Mouse (Mus musculus): ENCODE data around the gene Amt. TPM values are rescaled to one million over a fixed set of nuclear protein-coding genes. Genes with fewer than 3 reads are reported as not detected.
"Not testable (repeated sequence)": the region's sequence is repeated elsewhere in the genome, so short reads cannot be mapped to it uniquely, and the experiment has no call there.

The Amt gene
- total RNA-seq (2021) = 10 to 100 TPM; 30.2 to 33.0 TPM
- long read RNA-seq, partial matches to known transcripts = 0 of 2 reads
- long read RNA-seq, other reads (novel, unspliced or antisense) = 0 of 2 reads

DNA sequence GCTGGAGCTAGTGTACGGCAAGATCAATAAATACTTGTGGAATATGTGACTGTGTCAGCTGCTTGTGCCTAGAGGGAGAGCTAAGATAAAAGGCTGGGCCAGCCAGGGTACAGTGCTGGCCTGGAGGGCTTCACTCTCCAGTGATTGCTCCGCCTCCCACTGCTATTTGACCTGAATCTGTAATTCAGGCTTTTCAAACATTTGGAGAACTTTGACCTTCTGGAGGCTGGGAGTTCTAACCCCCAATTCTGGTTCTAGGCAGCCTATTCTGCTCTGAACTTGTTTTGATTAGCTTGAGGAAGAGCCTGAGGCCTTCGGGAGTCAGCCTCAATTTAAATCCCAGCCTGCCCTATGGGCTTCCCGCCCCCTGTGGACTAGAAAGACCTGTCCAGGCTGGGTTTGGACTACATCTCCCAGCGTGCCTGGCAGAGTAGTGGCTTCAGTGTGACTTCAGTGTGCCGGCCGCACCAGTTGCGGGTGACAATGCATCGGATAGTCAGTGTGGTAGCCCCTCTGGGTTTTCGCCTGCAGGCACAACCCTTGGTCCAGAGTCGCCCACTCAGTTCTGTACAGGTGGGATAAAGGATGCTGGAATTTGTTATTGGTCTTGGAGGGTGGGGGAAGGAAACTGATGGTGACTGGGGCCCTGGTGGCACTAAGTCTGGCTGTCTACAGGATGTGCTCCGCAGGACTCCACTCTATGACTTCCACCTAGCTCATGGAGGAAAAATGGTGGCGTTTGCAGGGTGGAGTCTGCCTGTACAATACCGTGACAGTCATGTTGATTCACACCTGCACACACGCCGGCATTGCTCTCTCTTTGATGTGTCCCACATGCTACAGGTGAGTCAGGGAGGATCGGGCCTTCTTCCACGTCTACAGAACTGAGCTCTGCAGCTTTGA, at the start of gene Amt:
Gene Amt (plus strand): TSS at position 401 of the 903 bp plus-strand sequence.
- DNase-seq (ENCODE audit: low spot score in 2 of 2) = no peak

DNA sequence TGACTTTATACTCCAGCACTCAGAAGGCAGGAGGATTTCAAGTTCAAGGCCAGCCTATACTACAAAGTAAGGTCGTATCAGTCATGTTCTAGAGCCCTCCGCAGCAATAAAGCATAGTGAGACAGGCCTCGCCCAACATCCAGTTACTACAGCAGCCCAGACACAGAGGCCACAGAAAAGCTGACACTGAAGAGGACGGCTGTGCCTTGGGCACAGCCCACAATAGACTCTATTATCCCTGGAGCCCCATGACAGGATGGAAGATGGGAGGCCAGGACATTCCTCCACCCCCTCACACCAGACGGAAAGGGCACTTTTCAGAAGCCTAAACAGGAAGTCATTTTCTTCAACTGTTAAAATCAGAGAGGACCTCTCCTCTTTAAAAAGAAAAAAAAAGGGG, 47.7 kb upstream of the Amt start:
- DNase-seq (ENCODE audit: low spot score in 2 of 2) = no peak

DNA sequence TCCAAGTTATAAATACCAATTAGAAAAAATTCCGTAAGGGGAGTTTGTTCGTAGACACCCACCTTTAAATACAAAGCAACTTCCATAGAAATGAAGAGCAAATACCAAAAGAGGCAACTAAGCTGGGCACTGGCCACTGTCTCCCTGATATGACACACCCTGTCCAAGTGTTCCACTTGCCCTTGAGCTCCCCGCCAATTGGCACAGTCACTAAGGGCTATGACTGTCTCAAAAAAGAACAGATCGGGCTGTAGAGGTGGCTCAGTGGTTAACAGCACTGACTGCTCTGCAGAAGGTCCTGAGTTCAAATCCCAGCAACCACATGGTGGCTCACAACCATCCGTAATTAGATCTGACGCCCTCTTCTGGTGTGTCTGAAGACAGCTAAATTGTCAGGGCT, 44.8 kb upstream of the Amt start:
- DNase-seq (ENCODE audit: low spot score in 2 of 2) = no peak

DNA sequence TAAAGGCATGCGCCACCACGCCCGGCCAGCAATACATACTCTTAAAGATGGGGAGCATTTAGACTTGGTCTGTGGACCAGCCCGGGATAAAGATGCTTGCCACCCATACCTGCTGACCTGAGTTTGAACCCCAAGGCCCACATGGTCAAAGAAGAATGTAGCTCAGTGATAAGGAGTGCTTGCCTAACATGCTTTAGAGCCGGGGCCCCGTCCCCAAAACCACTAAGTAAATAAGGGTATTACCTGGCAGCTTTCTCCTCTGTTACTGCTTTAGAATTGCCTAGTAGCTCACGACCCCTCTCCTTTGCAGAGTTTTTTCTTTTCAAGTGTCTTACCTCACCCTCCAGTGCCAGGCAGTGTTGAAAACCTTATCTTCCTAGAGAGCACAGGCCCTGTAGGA, 43.9 kb upstream of the Amt start:
- DNase-seq (ENCODE audit: low spot score in 2 of 2) = no peak

DNA sequence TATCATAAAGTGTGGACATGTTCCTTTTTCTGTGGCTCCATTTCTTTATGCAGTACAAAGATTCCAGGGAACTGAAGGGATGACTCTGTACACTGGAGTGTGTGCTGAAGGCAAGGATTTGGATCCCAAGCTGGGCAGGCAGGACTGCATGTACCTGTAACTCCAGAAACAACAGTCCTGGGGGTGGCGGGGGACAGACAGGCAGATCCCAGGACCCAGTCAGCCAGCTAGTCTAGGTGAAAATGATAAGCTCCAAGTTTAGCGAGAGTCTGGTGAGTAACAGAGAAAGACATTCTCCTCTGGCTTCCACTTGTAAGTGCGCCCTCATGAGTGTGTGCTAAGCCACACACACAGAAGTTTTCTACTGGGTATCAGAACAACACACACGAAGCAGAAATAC, 36.1 kb upstream of the Amt start:
- DNase-seq (ENCODE audit: low spot score in 2 of 2) = no peak

DNA sequence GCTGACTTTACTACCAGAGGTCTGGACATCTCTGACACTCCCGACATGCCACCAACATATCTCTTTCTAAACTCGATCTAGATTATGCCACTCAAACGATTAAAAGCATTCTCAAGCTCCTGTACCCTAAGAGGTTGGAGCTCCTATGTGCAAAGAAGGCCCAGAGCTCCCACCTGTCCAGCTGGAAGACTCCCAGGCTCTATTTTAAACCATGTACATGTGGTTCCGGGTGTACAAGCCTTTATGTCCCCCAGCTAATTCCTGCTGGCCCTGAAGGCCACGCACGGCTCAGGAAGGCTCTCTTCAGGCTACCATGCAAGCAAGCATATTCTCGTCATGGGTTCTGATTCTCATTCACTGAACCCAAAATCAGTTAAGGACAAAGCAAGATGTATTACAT, 34.8 kb upstream of the Amt start:
- DNase-seq (ENCODE audit: low spot score in 2 of 2) = no peak

DNA sequence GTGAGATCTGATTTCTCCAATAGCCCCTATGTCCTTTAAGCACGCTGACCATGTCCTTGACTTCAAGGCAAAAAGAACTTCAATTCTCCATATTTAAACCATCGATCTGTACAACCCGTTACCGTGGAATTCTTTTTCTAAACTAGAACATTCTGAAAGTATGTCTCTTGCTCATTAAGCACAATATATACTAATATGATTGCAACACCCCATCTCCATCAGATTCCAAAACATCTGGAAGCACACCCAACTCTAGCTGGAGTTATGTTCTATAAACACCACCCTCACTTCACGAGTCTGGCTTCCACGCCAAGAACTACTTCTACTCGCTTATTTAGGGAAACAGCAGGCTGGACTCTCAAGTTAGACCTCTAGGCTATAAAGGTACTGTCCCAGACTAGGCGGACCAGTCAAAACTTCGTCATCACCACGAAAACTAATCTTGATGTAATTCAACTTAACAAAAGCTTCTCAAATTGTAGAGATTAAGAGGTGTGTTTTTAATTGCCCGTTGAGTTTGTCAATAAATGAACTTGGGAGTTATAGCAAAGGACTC, 34.1 kb upstream of the Amt start:
- no peak for DNase-seq (ENCODE audit: low spot score in 2 of 2)

DNA sequence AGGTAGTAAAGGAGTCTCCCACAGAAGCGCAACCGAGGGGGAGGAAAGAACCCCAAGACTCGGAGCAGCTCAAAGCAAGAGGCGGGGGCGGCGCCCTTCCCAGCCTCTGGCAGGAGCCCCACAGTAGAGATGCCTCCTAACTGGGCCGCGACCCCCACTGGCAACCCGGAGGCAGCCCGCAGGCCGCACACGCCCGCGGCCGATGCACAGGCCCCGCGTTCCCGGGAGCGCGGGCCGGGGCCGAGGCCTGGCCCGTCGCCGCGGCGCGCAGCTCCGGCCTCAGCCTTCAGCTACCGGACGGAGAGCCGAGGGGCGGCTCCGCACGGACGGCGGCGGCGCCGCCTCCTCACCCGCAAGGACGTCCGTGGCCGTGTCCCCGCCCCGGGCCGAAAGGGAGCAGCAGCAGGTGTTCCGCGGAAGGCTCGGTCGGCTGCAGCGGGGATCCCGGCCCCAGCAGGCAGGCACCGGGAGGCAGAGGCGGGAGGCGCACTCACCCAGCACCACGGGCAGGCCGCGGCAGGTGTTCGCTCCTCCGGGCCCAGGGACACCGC, 33.4 kb upstream of the Amt start:
- DNase-seq (ENCODE audit: low spot score in 2 of 2) = peak in 1 of 2 experiments; percentile 48

DNA sequence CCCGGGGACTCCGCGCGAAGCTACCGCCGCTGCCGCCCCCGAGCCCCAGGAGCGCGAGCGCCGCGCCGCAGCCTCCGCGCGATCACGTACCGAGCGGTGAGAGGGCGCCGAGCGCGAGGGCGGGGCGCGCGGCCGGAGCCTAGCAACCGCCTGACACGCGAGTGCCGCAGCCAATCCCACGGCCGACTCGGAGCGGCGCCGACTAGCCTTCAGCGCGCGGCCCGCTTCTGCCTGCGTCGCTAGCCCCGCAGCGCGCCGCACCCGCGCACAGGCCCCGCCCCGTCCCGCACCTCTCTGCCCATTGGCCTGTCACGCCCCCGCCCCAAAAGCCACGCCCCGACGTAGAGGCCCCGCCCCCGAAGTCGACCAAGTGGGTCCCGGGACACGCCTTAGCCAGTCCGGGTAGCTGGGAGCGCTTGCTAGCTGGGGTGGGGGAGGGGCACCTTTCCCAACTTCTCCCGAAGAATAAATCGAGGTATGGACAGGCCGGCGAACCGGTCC, 32.9 kb upstream of the Amt start, which contains the start of gene Dag1:
Gene Dag1 (minus strand): TSS at position 269 of the 501 bp plus-strand sequence.
- DNase-seq (ENCODE audit: low spot score in 2 of 2) = peak; percentile 98

DNA sequence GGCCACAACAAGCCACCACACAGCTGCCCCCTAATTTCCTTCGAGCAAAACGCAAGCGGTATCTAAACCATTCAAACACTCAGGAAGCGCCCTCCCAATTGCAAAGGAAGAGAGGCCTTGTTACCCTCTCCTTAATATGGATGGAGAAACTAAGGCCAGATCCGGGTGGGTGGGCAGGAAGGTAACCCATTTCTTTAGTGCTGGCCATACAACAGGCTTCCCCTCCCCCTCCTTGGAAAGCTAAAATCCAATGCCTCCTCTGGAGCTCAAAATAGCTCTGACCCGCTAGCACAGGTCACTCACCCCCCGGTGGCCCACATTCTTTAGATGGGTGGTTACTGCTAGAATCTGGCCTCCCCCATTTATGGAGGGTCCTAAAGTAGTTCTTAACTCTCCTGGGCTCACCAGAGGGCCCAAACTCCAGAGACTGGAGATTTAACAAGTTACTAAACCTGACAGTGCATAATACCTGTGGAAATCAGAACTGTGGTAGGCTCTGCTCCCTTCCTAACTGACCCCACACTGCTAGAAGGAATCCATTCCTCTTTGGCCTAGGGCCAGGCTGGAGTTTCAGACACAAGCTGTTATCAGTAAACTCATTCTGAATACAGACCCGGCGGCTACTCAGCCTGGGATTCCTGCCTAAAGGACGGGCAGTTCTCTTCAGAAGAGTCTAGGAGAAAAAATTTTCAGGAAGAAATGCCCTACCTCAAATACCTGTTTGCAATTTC, 32.3 kb upstream of the Amt start:
- DNase-seq (ENCODE audit: low spot score in 2 of 2) = no peak

DNA sequence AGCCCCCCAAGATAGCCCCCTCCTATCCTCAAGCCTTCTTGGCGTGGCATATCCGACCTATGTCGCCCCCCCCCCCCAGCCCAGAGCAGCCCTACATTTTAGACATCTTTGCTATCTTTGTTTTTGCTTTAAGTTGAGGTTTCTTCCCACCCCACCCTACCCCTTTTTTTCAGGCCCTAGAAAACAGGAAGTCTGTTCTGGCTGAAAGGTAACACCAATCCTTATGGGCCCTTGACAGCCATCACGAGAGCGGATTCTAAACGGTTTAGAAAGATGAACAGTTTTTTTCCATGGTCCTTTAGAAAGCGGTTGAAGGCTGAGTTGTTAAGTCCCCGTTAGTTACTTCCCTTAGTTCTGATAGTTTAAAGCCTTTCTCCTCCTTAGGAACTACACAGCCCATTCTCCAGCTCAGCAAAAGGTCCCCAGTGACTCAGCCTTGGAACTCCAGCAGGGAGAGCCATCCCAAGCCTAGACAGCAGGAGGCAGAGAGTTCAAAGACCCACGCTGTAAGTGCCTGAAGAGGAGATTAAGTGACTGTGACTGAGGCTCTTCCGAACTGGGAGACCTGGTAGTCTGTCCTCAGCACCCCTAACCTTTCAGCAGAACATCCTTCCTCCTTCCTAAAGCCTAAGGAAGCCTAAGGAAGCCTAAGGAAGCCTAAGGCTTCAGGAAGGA, 30.3 kb upstream of the Amt start:
- no peak for DNase-seq (ENCODE audit: low spot score in 2 of 2)

DNA sequence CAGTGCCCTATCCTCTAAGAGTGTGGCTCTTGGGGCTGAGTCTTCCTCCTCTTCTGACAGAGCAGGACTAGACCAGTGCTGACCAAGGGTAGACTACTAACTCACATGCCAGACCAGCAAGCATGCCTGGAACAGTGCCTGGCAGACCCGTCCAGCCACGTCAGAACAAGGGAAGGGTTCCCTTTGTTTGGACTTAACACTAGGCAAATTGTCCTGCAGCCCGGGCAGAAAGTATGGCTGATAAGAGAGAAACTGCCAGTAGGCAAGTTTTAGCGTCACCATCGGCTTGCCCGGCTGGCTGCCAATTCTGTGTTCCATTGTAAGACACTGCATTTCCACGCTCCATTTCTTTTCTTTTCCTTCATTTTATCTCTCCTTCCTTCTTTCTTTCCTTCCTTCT, 29.0 kb upstream of the Amt start:
- no peak for DNase-seq (ENCODE audit: low spot score in 2 of 2)

DNA sequence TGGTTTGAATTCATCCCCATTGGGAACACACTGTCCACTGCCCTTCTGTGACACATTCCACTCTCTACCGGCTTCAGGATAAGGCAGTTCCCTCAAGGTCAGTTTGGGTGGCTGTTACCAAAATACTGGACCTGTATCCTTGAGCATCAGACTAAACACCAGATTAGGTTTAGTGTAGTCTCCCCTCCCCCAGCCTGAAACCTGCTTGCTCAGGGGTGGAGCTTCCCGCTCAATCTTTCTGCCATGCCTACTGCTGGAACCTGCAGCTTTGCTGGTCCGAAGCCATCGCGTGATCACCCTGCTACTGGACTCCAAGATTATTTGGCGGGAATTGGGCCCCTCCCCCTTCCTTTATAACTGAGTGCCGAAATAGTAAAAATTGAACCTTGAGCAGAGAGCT, 28.0 kb upstream of the Amt start:
- not testable (repeated sequence) for DNase-seq (ENCODE audit: low spot score in 2 of 2)

DNA sequence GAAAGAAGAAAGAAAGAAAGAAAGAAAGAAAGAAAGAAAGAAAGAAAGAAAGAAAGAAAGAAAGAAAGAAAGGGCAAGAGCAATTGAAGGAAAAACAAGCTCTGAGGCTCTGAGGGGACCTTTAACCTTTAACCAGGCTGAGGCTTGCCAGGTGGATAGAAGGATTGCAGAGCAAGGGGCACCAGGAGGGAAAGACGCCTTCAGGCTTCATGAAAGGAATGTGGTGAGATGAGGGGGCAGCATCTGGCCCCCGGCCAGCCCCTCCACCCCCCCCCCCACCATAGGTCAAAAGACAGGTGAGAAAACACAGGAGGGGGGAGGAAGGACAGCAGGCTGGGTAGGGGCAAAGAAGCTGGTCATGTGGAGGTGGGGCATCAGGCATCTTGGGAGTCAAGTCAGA, 24.7 kb upstream of the Amt start:
- DNase-seq (ENCODE audit: low spot score in 2 of 2) = no peak

DNA sequence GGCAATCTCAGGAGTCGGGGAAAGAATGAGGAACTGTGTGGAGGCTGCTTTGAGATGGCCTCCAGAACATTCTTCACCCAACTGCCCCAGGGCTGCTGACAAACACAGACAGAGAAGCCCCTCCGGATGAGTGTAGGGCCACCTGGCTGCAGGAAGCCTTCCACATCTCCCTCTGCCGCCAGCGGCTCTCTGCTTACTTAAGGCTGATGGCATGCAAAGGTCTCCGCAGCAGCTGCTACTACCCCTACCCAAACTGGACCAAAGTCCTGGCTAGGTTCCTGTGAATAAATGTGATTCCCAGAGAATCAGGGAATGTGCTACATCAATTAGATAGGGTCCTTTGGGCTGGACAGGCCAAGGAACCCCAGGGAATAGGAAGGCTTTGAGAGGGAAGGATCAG, 24.0 kb upstream of the Amt start:
- no peak for DNase-seq (ENCODE audit: low spot score in 2 of 2)

DNA sequence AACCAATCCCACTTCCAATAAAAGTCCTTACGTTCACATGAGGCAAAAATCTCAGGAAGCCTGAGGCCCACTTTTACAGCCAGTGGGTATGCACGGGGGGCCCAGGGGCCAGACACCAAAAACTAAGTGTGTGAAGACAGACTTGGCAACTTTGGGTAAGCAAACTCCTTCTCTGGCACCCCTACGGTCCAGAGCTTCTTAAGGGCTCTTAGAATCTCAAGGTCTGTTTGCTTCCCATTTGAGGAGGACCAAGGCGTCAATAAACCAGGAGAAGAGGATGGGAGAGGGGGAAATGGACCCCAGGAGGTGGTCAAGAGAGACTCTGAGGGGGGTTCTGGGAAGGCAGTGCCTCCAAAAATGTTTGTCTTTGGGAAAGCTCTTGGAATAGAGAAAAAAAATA, 23.2 kb upstream of the Amt start:
- no peak for DNase-seq (ENCODE audit: low spot score in 2 of 2)

DNA sequence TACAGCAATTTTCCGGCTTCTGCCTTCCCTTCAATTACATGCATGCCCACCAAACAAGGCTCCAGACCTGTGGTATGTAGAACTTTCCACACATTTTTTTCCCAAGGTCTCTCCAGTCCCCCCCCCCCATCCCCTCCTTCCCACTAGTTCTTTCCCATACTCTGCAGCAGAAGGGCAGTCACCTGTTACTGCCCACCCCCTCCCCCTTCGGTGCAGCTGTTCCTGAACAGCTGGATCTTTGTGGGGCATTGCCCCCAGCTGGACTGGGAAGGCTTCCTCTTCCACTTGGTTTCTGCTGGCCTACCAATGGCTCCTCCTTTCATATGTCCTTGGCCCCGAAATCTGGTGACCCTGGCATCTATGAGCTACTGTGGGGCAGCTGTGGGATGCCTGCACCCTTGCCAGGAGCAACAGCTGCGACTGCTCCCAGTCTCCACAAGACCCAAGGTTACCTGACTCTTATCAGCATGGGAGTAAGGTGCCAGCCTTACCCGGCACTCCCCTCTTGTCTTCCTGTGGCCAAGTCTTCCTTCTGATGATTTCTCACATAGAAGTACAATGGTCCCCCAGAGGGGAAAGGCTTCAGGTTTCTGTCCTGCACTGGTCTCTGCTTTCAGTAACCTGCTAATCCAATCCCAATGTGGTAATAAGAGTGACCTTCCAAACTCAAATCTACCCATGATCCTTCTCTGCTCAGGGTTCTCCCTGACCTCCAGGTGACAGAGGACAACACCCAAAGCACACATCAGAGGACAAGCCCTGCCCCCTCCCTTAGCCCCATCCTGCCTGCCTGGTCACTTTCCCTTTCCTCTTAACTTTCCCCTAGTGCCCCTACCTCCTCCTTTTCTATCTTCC, 21.9 kb upstream of the Amt start:
- no peak for DNase-seq (ENCODE audit: low spot score in 2 of 2)

DNA sequence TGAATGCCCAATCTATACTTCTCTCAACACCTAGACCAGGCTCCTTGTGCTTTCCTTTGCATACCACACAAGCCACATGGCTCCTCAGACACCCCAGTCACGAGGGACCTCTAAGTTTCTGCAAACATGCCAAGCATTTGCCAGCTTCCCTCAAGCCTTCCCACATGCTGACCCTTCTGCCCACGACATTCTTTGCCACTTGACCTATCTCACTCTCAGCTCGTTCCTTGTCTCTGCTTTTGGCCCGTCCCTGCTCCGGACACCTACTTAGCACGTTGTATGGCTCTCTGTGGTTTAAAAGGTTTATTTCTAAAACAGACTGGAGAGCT, 21.4 kb upstream of the Amt start:
- DNase-seq (ENCODE audit: low spot score in 2 of 2) = no peak

DNA sequence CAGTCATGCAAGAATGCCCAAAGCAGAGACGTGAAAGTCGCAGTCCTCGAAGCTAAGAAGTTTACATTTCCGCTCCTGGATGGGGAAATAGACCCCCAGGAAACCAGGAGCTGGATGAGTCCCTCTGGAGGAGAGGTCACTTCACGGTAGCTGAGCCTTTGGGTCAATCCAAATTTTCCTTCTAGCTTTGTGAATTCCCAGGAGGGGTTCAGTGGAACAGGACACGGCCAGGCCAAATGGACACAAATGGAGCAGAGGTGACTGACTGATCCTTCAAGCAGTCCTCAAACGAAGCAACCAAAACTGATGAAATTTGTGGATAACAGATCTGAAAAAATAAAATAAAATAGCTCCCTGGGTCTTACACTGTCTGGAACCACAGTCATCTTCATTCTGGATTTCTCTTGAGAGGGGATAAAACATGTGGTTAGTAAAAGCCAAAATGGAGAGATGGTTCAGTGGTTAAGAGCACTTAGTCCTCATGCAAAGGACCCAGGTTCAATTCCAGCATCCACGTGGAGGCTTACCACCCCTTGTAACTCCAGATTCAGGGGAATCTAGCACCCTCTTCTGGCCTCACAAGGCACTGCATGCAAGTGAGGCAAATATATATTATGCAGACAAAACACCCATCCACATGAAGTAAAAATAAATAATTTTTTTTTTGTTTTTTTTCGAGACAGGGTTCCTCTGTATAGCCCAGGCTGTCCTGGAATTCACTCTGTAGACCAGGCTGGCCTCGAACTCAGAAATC, 17.8 kb upstream of the Amt start:
- no peak for DNase-seq (ENCODE audit: low spot score in 2 of 2)
